Mouse (Mus musculus): ENCODE measurements around the gene Naa38.
A peak's percentile ranks its signal among the peaks of the same experiment; 100 is the strongest.

Naa38 gene

GRCm38 (mm10) chr11:69413221-69414181 lies 18.2 kb downstream of the Naa38 start, which contains the start of gene Kdm6b:
TSS of gene Kdm6b (minus strand) at chr11:69413675.
- no peak for DNase-seq (ENCODE audit: extremely low read depth, low read depth, low spot score)

GRCm38 (mm10) chr11:69414421-69415326 lies 19.4 kb downstream of the Naa38 start:
- DNase-seq (ENCODE audit: extremely low read depth, low read depth, low spot score), result no peak

- no peak for DNase-seq (ENCODE audit: extremely low read depth, low read depth, low spot score)
Measured at GRCm38 (mm10) chr11:69415327-69415667, 20.0 kb downstream of the Naa38 start.

GRCm38 (mm10) chr11:69415668-69416451 lies 20.6 kb downstream of the Naa38 start:
- no peak for DNase-seq (ENCODE audit: extremely low read depth, low read depth, low spot score)

- DNase-seq (ENCODE audit: extremely low read depth, low read depth, low spot score), result no peak
Measured at GRCm38 (mm10) chr11:69416509-69416908, 21.2 kb downstream of the Naa38 start.

- no peak for DNase-seq (ENCODE audit: extremely low read depth, low read depth, low spot score)
Measured at GRCm38 (mm10) chr11:69416921-69417448, 21.7 kb downstream of the Naa38 start.

GRCm38 (mm10) chr11:69417449-69418384 lies 22.4 kb downstream of the Naa38 start:
- DNase-seq (ENCODE audit: extremely low read depth, low read depth, low spot score), result no peak

GRCm38 (mm10) chr11:69418481-69419442 lies 23.5 kb downstream of the Naa38 start:
- peak; percentile 86 for DNase-seq (ENCODE audit: extremely low read depth, low read depth, low spot score)

- no peak for DNase-seq (ENCODE audit: extremely low read depth, low read depth, low spot score)
Measured at GRCm38 (mm10) chr11:69419443-69419812, 24.1 kb downstream of the Naa38 start.

GRCm38 (mm10) chr11:69419813-69420553 lies 24.7 kb downstream of the Naa38 start:
- DNase-seq (ENCODE audit: extremely low read depth, low read depth, low spot score), result no peak

GRCm38 (mm10) chr11:69420554-69421000 lies 25.3 kb downstream of the Naa38 start:
- no peak for DNase-seq (ENCODE audit: extremely low read depth, low read depth, low spot score)

- DNase-seq (ENCODE audit: extremely low read depth, low read depth, low spot score), result no peak
Measured at GRCm38 (mm10) chr11:69421131-69421977, 26.1 kb downstream of the Naa38 start.

GRCm38 (mm10) chr11:69422842-69423241 lies 27.6 kb downstream of the Naa38 start:
- no peak for DNase-seq (ENCODE audit: extremely low read depth, low read depth, low spot score)

GRCm38 (mm10) chr11:69423885-69424284 lies 28.6 kb downstream of the Naa38 start:
- DNase-seq (ENCODE audit: extremely low read depth, low read depth, low spot score), result no peak

GRCm38 (mm10) chr11:69426246-69426645 lies 31.0 kb downstream of the Naa38 start:
- no peak for DNase-seq (ENCODE audit: extremely low read depth, low read depth, low spot score)

GRCm38 (mm10) chr11:69428751-69429150 lies 33.5 kb downstream of the Naa38 start:
- no peak for DNase-seq (ENCODE audit: extremely low read depth, low read depth, low spot score)

GRCm38 (mm10) chr11:69429313-69429712 lies 34.0 kb downstream of the Naa38 start:
- no peak for DNase-seq (ENCODE audit: extremely low read depth, low read depth, low spot score)

All from fat pad, adult 2 months (tissue).